ENCODE assay signal across 12 mouse cellular contexts in genomic region chr4:63319566-63319965, GRCm38 (mm10). TPM values are rescaled to one million over a fixed set of nuclear protein-coding genes. Genes with fewer than 3 reads are reported as not detected.
A peak's percentile ranks its signal among the peaks of the same experiment; 100 is the strongest.
DNase-seq lines count a peak whose midpoint lies in the region; ATAC-seq and TF ChIP-seq lines count a peak whose summit lies in the region.
"Not testable (repeated sequence)": the region's sequence is repeated elsewhere in the genome, so short reads cannot be mapped to it uniquely, and the experiment has no call there.
"Had no signal": no experiment of that assay in that cellular context is flagged by ENCODE, and none has a peak within 500 bp of the region (broad histone marks: within the 10 kb centered on the region; RNA-seq: fewer than 3 reads in every experiment).

No protein-coding gene starts in this region.

- not testable (repeated sequence) for TF ChIP-seq EP300 in CH12.LX (IDR thresholded peaks at IDR 0.05; ENCODE audit: low read length); heart, adult 2 months (IDR thresholded peaks at IDR 0.05; ENCODE audit: insufficient read depth, low read depth, low read length); stomach, postnatal 0 days (optimal IDR thresholded peaks at IDR 0.05)

- H3K27ac ChIP-seq in CH12.LX (ENCODE audit: insufficient read depth, low read depth); embryonic facial prominence, embryonic 10.5 days (replicated peaks); heart, adult 2 months; midbrain, embryonic 14.5 days (replicated peaks; ENCODE audit: low read depth, low read length); stomach, postnatal 0 days (replicated peaks): not testable (repeated sequence)

- H3K36me3 ChIP-seq in CH12.LX (replicated peaks in 1 of 2; ENCODE audit: control insufficient read depth in 1 of 2, insufficient read depth in 1 of 2, low read length in 1 of 2); heart, adult 2 months (ENCODE audit: control insufficient read depth, insufficient read depth, low read length); midbrain, embryonic 14.5 days (ENCODE audit: control insufficient read depth, insufficient read depth, low read length); stomach, postnatal 0 days (ENCODE audit: control insufficient read depth, insufficient read depth, low read length): not testable (repeated sequence)
- H3K36me3 ChIP-seq in embryonic facial prominence, embryonic 10.5 days (replicated peaks) = peaks cover 49% of the 10 kb centered on the region

- DNase-seq in CH12.LX (ENCODE audit: extremely low read depth) (peak; percentile 40), liver (peak; percentile 46)
- peak; percentile 62 for DNase-seq in brain, embryonic 14.5 days (ENCODE audit: low read depth)
- peak; percentile 70 for DNase-seq in embryonic facial prominence, embryonic 10.5 days (ENCODE audit: low spot score)
- DNase-seq in heart, adult 2 months = peak; percentile 51 to 77
- DNase-seq in kidney, adult 9 months = peak; percentile 65
- peak; percentile 84 for DNase-seq in midbrain, embryonic 14.5 days
- DNase-seq in stomach, postnatal 0 days (ENCODE audit: low spot score) = peak; percentile 62

- in situ Hi-C loops in CH12.LX (cut with MboI; ENCODE audit: low pct_ligation_motif_present, low pct_unique_long_range_greater_than_20kb, low sequenced_read_pairs) = not testable (repeated sequence)

- not testable (repeated sequence) for H3K4me3 ChIP-seq in CH12.LX (replicated peaks in 1 of 3; ENCODE audit: low read depth in 2 of 3, low read length in 2 of 3, poor library complexity in 1 of 3); embryonic facial prominence, embryonic 10.5 days; heart, adult 2 months; midbrain, embryonic 14.5 days (replicated peaks; ENCODE audit: low read depth, low read length); stomach, postnatal 0 days (ENCODE audit: low read depth, low read length)

- peak; percentile 69 for TF ChIP-seq RAD21 in CH12.LX (IDR thresholded peaks at IDR 0.05; ENCODE audit: low read depth, low read length)

- intact Hi-C loops in heart, adult 2 months (cut with DNase I) = loop anchor here (1.0 to 2.0 kb wide), 3 partner anchors 104 to 161 kb away; no protein-coding TSS in a partner anchor

- dilution Hi-C loops in CH12.LX (cut with MboI; ENCODE audit: extremely low pct_ligation_motif_present, extremely low pct_unique_long_range_greater_than_20kb, low sequenced_read_pairs) = not testable (repeated sequence)

- H3K9me3 ChIP-seq in CH12.LX (replicated peaks; ENCODE audit: low read length); embryonic facial prominence, embryonic 10.5 days; midbrain, embryonic 14.5 days (ENCODE audit: control insufficient read depth, low read length); stomach, postnatal 0 days (ENCODE audit: control insufficient read depth, low read length): not testable (repeated sequence)

- not testable (repeated sequence) for ATAC-seq in midbrain, embryonic 14.5 days (ENCODE audit: low FRiP score, low TSS enrichment); stomach, postnatal 0 days (ENCODE audit: low FRiP score, low TSS enrichment)

- peaks cover 79% of the 10 kb centered on the region for H3K27me3 ChIP-seq in CH12.LX (replicated peaks)
- H3K27me3 ChIP-seq in embryonic facial prominence, embryonic 10.5 days (replicated peaks; ENCODE audit: low read depth, poor library complexity, severe bottlenecking); heart, adult 2 months (ENCODE audit: control insufficient read depth, insufficient read depth, low read length); midbrain, embryonic 14.5 days (ENCODE audit: control insufficient read depth, insufficient read depth, low read length); stomach, postnatal 0 days (ENCODE audit: control insufficient read depth, insufficient read depth, low read length): not testable (repeated sequence)

- H3K79me2 ChIP-seq in CH12.LX (replicated peaks; ENCODE audit: control insufficient read depth, extremely low read depth, insufficient read depth, poor library complexity, severe bottlenecking); heart, adult 2 months (replicated peaks; ENCODE audit: control insufficient read depth, insufficient read depth, low read length): not testable (repeated sequence)

- peak; percentile 19 to 85; a peak in 3 of 4 replicates for TF ChIP-seq CTCF in CH12.LX (conservative IDR thresholded peaks at IDR 0.05 in 1 of 2, IDR thresholded peaks at IDR 0.05 in 1 of 2; ENCODE audit: low read depth in 2 of 2, low read length in 2 of 2)
- peak; percentile 81 for TF ChIP-seq CTCF in brain, embryonic 14.5 days (IDR thresholded peaks at IDR 0.05; ENCODE audit: borderline replicate concordance, extremely low read depth, insufficient read depth, insufficient read length)
- peak; percentile 82 for TF ChIP-seq CTCF in heart, adult 2 months (IDR thresholded peaks at IDR 0.05)
- peak; percentile 82 for TF ChIP-seq CTCF in stomach, postnatal 0 days (IDR thresholded peaks at IDR 0.05; ENCODE audit: low read depth)

- 33% methylated on average over 3 of the region's 3 CpGs for WGBS in embryonic facial prominence, embryonic 10.5 days
- 26% methylated on average over 3 of the region's 3 CpGs for WGBS in heart, adult 2 months
- 37% methylated on average over 3 of the region's 3 CpGs for WGBS in midbrain, embryonic 14.5 days
- WGBS in stomach, postnatal 0 days = 28% methylated on average over 3 of the region's 3 CpGs

- H3K4me2 ChIP-seq in CH12.LX (ENCODE audit: insufficient read depth, low read depth, poor library complexity, severe bottlenecking); midbrain, embryonic 14.5 days (ENCODE audit: low read length); stomach, postnatal 0 days (replicated peaks; ENCODE audit: low read depth): not testable (repeated sequence)

- H3K9ac ChIP-seq in CH12.LX (ENCODE audit: insufficient read depth, low read depth); heart, adult 2 months (ENCODE audit: low read depth, low read length); midbrain, embryonic 14.5 days (replicated peaks; ENCODE audit: low read length); stomach, postnatal 0 days (ENCODE audit: low read length): not testable (repeated sequence)

- TF ChIP-seq POLR2A in CH12.LX (IDR thresholded peaks at IDR 0.05; ENCODE audit: low read depth, low read length); brain, embryonic 14.5 days (IDR thresholded peaks at IDR 0.05; ENCODE audit: borderline replicate concordance, extremely low read depth, insufficient read depth, insufficient read length, poor library complexity, severe bottlenecking); heart, adult 2 months (IDR thresholded peaks at IDR 0.05; ENCODE audit: insufficient read depth, low read depth, low read length): not testable (repeated sequence)

- H3K4me1 ChIP-seq in CH12.LX (ENCODE audit: control insufficient read depth in 1 of 2, insufficient read depth in 2 of 2) = peaks cover 3 to 11% of the 10 kb centered on the region in 2 experiments; a peak in 3 of 4 replicates
- H3K4me1 ChIP-seq in embryonic facial prominence, embryonic 10.5 days; heart, adult 2 months (ENCODE audit: control insufficient read depth, insufficient read depth, low read length); midbrain, embryonic 14.5 days (ENCODE audit: control insufficient read depth, insufficient read depth, low read length); stomach, postnatal 0 days (replicated peaks; ENCODE audit: control insufficient read depth, insufficient read depth): not testable (repeated sequence)

TF ChIP-seq in CH12.LX, 34 proteins besides CTCF, POLR2A, EP300 and RAD21 (continues in another document):
- peak; percentile 75 for TF ChIP-seq SMC3 (IDR thresholded peaks at IDR 0.05; ENCODE audit: low read depth, low read length)

RNA-seq across cellular contexts. Expression of gene Orm1, which starts 24.8 kb away (rescaled TPM):
- total RNA-seq in CH12.LX (2012; rRNA removed) (not detected in 2 replicates), CH12.LX (2014; rRNA removed) (not detected in 2 replicates)
- not detected in 2 replicates for polyA plus RNA-seq in CH12.LX (2012; ENCODE audit: insufficient read length, low read depth)
- not detected in 2 replicates for polyA plus RNA-seq in brain, embryonic 14.5 days (2012; rRNA removed)
- polyA plus RNA-seq in embryonic facial prominence, embryonic 10.5 days (2016; fragmentation: Nextera tagmentation; extraction: Ambion mirVana) = not detected in 2 replicates
- total RNA-seq in heart, adult 2 months (2021) = under 1 TPM; 0.41 to 0.65 TPM
- 3.0 and 4.2 TPM in 2 replicates for polyA plus RNA-seq in heart, adult 2 months (2012; rRNA removed)
- polyA plus RNA-seq in midbrain, embryonic 14.5 days (2014; fragmentation: Nextera tagmentation; extraction: Ambion mirVana) = not detected in 2 replicates
- 16.3 and 17.4 TPM in 2 replicates for polyA plus RNA-seq in stomach, postnatal 0 days (2015; fragmentation: Nextera tagmentation; extraction: Ambion mirVana)
- polyA plus RNA-seq: erythroblast, embryonic 14.5 days; heart, embryonic 16.5 days; limb, embryonic 12.5 days; neural tube, embryonic 12.5 days had no signal

RNA-seq across cellular contexts. Expression of gene Orm3, which starts 36.4 kb away (rescaled TPM):
- total RNA-seq in CH12.LX (2012; rRNA removed) (not detected in 2 replicates), CH12.LX (2014; rRNA removed) (not detected in 2 replicates)
- 0.30 and 0.33 TPM in 2 replicates for polyA plus RNA-seq in CH12.LX (2012; ENCODE audit: insufficient read length, low read depth)
- not detected in 2 replicates for polyA plus RNA-seq in brain, embryonic 14.5 days (2012; rRNA removed)
- not detected in 2 replicates for polyA plus RNA-seq in embryonic facial prominence, embryonic 10.5 days (2016; fragmentation: Nextera tagmentation; extraction: Ambion mirVana)
- 1 to 10 TPM; 2.7 to 3.6 TPM for total RNA-seq in heart, adult 2 months (2021)
- 0.41 TPM in 1 of 2 replicates, not detected in the other for polyA plus RNA-seq in heart, adult 2 months (2012; rRNA removed)
- not detected in 2 replicates for polyA plus RNA-seq in midbrain, embryonic 14.5 days (2014; fragmentation: Nextera tagmentation; extraction: Ambion mirVana)
- not detected in 2 replicates for polyA plus RNA-seq in stomach, postnatal 0 days (2015; fragmentation: Nextera tagmentation; extraction: Ambion mirVana)
- polyA plus RNA-seq: erythroblast, embryonic 14.5 days; heart, embryonic 16.5 days; limb, embryonic 12.5 days; neural tube, embryonic 12.5 days had no signal

RNA-seq across cellular contexts. Expression of gene Orm2, which starts 42.7 kb away (rescaled TPM):
- not detected in 2 replicates for total RNA-seq in CH12.LX (2012; rRNA removed)
- total RNA-seq in CH12.LX (2014; rRNA removed) = not detected in 2 replicates
- polyA plus RNA-seq in CH12.LX (2012; ENCODE audit: insufficient read length, low read depth) = 0.53 TPM in 1 of 2 replicates, not detected in the other
- not detected in 2 replicates for polyA plus RNA-seq in brain, embryonic 14.5 days (2012; rRNA removed)
- polyA plus RNA-seq in embryonic facial prominence, embryonic 10.5 days (2016; fragmentation: Nextera tagmentation; extraction: Ambion mirVana) = not detected in 2 replicates
- not detected for total RNA-seq in heart, adult 2 months (2021)
- polyA plus RNA-seq in heart, adult 2 months (2012; rRNA removed) = 0.73 TPM in 1 of 2 replicates, not detected in the other
- not detected in 2 replicates for polyA plus RNA-seq in midbrain, embryonic 14.5 days (2014; fragmentation: Nextera tagmentation; extraction: Ambion mirVana)
- polyA plus RNA-seq in stomach, postnatal 0 days (2015; fragmentation: Nextera tagmentation; extraction: Ambion mirVana) = not detected in 2 replicates
- polyA plus RNA-seq: erythroblast, embryonic 14.5 days; heart, embryonic 16.5 days; limb, embryonic 12.5 days; neural tube, embryonic 12.5 days had no signal
